Mouse (Mus musculus): ENCODE data around the gene Svep1.

DNA sequence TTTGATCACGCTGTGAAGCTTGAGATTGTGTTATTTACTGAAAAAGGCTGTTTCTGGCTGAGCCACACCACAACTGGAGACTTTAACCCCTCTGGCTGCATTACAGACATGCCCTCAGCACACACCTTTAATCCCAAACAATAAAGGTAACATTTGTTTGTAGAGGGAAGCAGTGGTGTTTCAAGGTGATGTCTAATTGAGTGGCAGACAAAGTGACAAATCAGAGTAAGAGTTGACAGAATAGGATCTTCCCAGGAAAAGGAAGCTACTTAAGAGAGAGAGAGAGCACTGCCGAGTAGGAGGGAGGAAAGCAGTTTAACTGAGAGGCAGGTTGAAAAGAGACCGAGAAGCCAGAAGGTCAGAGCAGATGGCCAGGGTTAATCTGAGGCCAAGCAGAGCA lies 203.2 kb downstream of the Svep1 start:
- no peak for TF ChIP-seq POLR2A (IDR thresholded peaks at IDR 0.05; ENCODE audit: control insufficient read depth, low read depth, low read length)
- no peak for TF ChIP-seq CTCF (IDR thresholded peaks at IDR 0.05; ENCODE audit: control insufficient read depth, insufficient read depth, insufficient replicate concordance, low read depth, low read length)

Data from testis, adult 2 months (tissue).